Mouse (Mus musculus) E14TG2a.4 (cell line): ENCODE results near the gene Gm20388.

Experiments used
- CTCF ChIP-seq: conservative IDR thresholded peaks from 2 replicates; pipeline ENCODE4 v1.5.1; 2014; ENCODE audit warnings: low read length
- NANOG ChIP-seq: IDR thresholded peaks from 2 replicates; pipeline ENCODE4 v1.6.1; 2014; ENCODE audit warnings: borderline replicate concordance, low read length, mixed read lengths
- POU5F1 ChIP-seq: IDR thresholded peaks from 2 replicates; pipeline ENCODE4 v1.6.1; 2014; ENCODE audit warnings: low read length, borderline replicate concordance

DNA sequence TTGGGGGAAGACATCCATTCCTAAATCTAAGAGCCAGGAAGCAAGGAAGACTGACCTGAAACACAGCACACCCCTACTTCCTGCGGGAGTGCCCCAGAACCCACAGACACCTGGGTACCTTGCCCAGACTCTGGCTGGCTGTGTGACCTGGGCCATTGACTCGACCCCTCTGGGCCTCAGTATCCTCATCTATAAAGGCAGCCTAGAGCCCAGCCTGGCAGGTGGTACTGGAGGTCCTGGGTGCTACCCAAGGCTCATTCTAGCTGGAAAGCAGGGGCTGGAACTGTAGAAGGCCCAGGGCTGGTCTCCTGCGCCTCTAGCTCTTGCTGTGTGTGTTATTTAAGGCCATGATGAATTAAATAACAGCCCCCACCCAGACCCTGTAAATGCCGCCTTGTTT, 1743.5 kb downstream of the Gm20388 start:
- TF ChIP-seq CTCF, result no peak
- TF ChIP-seq NANOG, result no peak
- TF ChIP-seq POU5F1, result no peak
